Mouse (Mus musculus) activated CD4-positive, CD25-positive, alpha-beta regulatory T cell, adult 4 months (primary cell): ENCODE data around the gene Yae1d1. TPM values are rescaled to one million over a fixed set of nuclear protein-coding genes. Genes with fewer than 3 reads are reported as not detected.
"Not testable (repeated sequence)": the region's sequence is repeated elsewhere in the genome, so short reads cannot be mapped to it uniquely, and the experiment has no call there.

Experiments used
- ATAC-seq: one replicate; pipeline ENCODE4 v1.8.0; 2017
- polyA plus RNA-seq, 2 experiments: library from polyadenylated mRNA; unstranded; fragments of 100-300 nt; shearing (Covaris generic); gene quantifications; one replicate each; pipeline ENCODE4 v1.2.1; 2017

Yae1d1 gene
- polyA plus RNA-seq, result 10 to 100 TPM; 13.1 to 17.5 TPM

GRCm38 (mm10) chr13:17992697-17993514 is at the start of gene Yae1d1:
Yae1d1 (minus strand) TSS chr13:17993349.
- peak; percentile 95 for ATAC-seq

GRCm38 (mm10) chr13:18038814-18039213 is 45.7 kb upstream of the Yae1d1 start:
- ATAC-seq, result no peak

GRCm38 (mm10) chr13:18016604-18017003 is 23.5 kb upstream of the Yae1d1 start:
- no peak for ATAC-seq

GRCm38 (mm10) chr13:18013205-18013604 is 20.1 kb upstream of the Yae1d1 start:
- ATAC-seq, result no peak

- ATAC-seq, result no peak
Observed at GRCm38 (mm10) chr13:18011055-18011454, 17.9 kb upstream of the Yae1d1 start.

- no peak for ATAC-seq
Observed at GRCm38 (mm10) chr13:17993515-17993847, 332 bp upstream of the Yae1d1 start.

- no peak for ATAC-seq
Observed at GRCm38 (mm10) chr13:17992009-17992408, 1.1 kb downstream of the Yae1d1 start.

GRCm38 (mm10) chr13:17983194-17983593 is 10.0 kb downstream of the Yae1d1 start:
- ATAC-seq, result no peak

- ATAC-seq, result no peak
Observed at GRCm38 (mm10) chr13:17982634-17983033, 10.5 kb downstream of the Yae1d1 start.

- ATAC-seq, result no peak
Observed at GRCm38 (mm10) chr13:17976854-17977739, 16.1 kb downstream of the Yae1d1 start.

GRCm38 (mm10) chr13:17975891-17976290 is 17.3 kb downstream of the Yae1d1 start:
- ATAC-seq, result peak; percentile 99

- no peak for ATAC-seq
Observed at GRCm38 (mm10) chr13:17975457-17975856, 17.7 kb downstream of the Yae1d1 start.

GRCm38 (mm10) chr13:17974734-17975133 is 18.4 kb downstream of the Yae1d1 start:
- ATAC-seq, result no peak

- no peak for ATAC-seq
Observed at GRCm38 (mm10) chr13:17960613-17961012, 32.5 kb downstream of the Yae1d1 start.

GRCm38 (mm10) chr13:17954282-17954681 is 38.9 kb downstream of the Yae1d1 start:
- no peak for ATAC-seq

GRCm38 (mm10) chr13:17950581-17950980 is 42.6 kb downstream of the Yae1d1 start:
- not testable (repeated sequence) for ATAC-seq

- no peak for ATAC-seq
Observed at GRCm38 (mm10) chr13:17949555-17949954, 43.6 kb downstream of the Yae1d1 start.

GRCm38 (mm10) chr13:17944078-17944917 is 48.9 kb downstream of the Yae1d1 start, which contains the start of gene Rala:
Rala (minus strand) TSS chr13:17944239.
- ATAC-seq, result peak; percentile 98

- ATAC-seq, result peak; percentile 60
Observed at GRCm38 (mm10) chr13:17943306-17944077, 49.7 kb downstream of the Yae1d1 start.

- no peak for ATAC-seq
Observed at GRCm38 (mm10) chr13:17942338-17942737, 50.8 kb downstream of the Yae1d1 start.
